Mouse (Mus musculus): ENCODE results near the gene Dok7.

The Dok7 gene

GRCm38 (mm10) chr5:35056604-35057432, at the start of gene Dok7:
Gene Dok7 (plus strand): TSS chr5:35056766.
- DNase-seq (ENCODE audit: low spot score) = peak; percentile 58

GRCm38 (mm10) chr5:35009163-35009562, 47.4 kb upstream of the Dok7 start:
- DNase-seq (ENCODE audit: low spot score) = no peak

- DNase-seq (ENCODE audit: low spot score) = no peak
Measured at GRCm38 (mm10) chr5:35010656-35011055, 45.9 kb upstream of the Dok7 start.

GRCm38 (mm10) chr5:35011156-35011923, 45.2 kb upstream of the Dok7 start:
- DNase-seq (ENCODE audit: low spot score) = no peak

GRCm38 (mm10) chr5:35014036-35014435, 42.5 kb upstream of the Dok7 start:
- DNase-seq (ENCODE audit: low spot score) = peak; percentile 60

GRCm38 (mm10) chr5:35019673-35020300, 36.8 kb upstream of the Dok7 start:
- DNase-seq (ENCODE audit: low spot score) = no peak

GRCm38 (mm10) chr5:35020410-35021241, 35.9 kb upstream of the Dok7 start:
- no peak for DNase-seq (ENCODE audit: low spot score)

GRCm38 (mm10) chr5:35024975-35025374, 31.6 kb upstream of the Dok7 start:
- peak; percentile 72 for DNase-seq (ENCODE audit: low spot score)

GRCm38 (mm10) chr5:35029303-35029702, 27.3 kb upstream of the Dok7 start:
- DNase-seq (ENCODE audit: low spot score) = no peak

- no peak for DNase-seq (ENCODE audit: low spot score)
Measured at GRCm38 (mm10) chr5:35029755-35030154, 26.8 kb upstream of the Dok7 start.

- DNase-seq (ENCODE audit: low spot score) = no peak
Measured at GRCm38 (mm10) chr5:35033068-35033467, 23.5 kb upstream of the Dok7 start.

- DNase-seq (ENCODE audit: low spot score) = no peak
Measured at GRCm38 (mm10) chr5:35033619-35034018, 22.9 kb upstream of the Dok7 start.

GRCm38 (mm10) chr5:35035141-35035540, 21.4 kb upstream of the Dok7 start:
- DNase-seq (ENCODE audit: low spot score) = no peak

- no peak for DNase-seq (ENCODE audit: low spot score)
Measured at GRCm38 (mm10) chr5:35035795-35036194, 20.8 kb upstream of the Dok7 start.

GRCm38 (mm10) chr5:35037438-35037837, 19.1 kb upstream of the Dok7 start:
- DNase-seq (ENCODE audit: low spot score) = no peak

- no peak for DNase-seq (ENCODE audit: low spot score)
Measured at GRCm38 (mm10) chr5:35041268-35041829, 15.2 kb upstream of the Dok7 start, which contains the start of gene Hgfac. Gene Hgfac (plus strand): TSS chr5:35041509.

- no peak for DNase-seq (ENCODE audit: low spot score)
Measured at GRCm38 (mm10) chr5:35042431-35043109, 14.0 kb upstream of the Dok7 start.

- peak; percentile 95 for DNase-seq (ENCODE audit: low spot score)
Measured at GRCm38 (mm10) chr5:35043110-35043451, 13.5 kb upstream of the Dok7 start.

GRCm38 (mm10) chr5:35050541-35050940, 6.0 kb upstream of the Dok7 start:
- no peak for DNase-seq (ENCODE audit: low spot score)

- DNase-seq (ENCODE audit: low spot score) = no peak
Measured at GRCm38 (mm10) chr5:35054628-35055027, 1.9 kb upstream of the Dok7 start.

- DNase-seq (ENCODE audit: low spot score) = no peak
Measured at GRCm38 (mm10) chr5:35055076-35055475, 1.5 kb upstream of the Dok7 start.
